Mouse (Mus musculus): Measurements from ENCODE around the gene Ssh3. TPM values are rescaled to one million over a fixed set of nuclear protein-coding genes. Genes with fewer than 3 reads are reported as not detected.

Ssh3 gene
- polyA plus RNA-seq, 1 experiment from 2014 or later: 8.7 TPM

Small RNA genes within 50 kb of the gene (microRNA-seq; reads per million reads assigned to microRNA genes)
- gene Gm26115 (not detected), gene Mir6985 (not detected)

Other genes starting within 250 kb of the Ssh3 start
- gene Gstp1, start 231.2 kb downstream of the Ssh3 start, polyA plus RNA-seq (2015; fragmentation: Nextera tagmentation; extraction: Ambion mirVana): 372 and 375 TPM in 2 replicates
- gene Gstp2, start 223.2 kb downstream of the Ssh3 start, polyA plus RNA-seq (2015; fragmentation: Nextera tagmentation; extraction: Ambion mirVana): 1.3 and 3.9 TPM in 2 replicates
- not detected in 2 replicates for gene Gstp3, start 209.6 kb downstream of the Ssh3 start, polyA plus RNA-seq (2015; fragmentation: Nextera tagmentation; extraction: Ambion mirVana)
- gene Cabp2, start 187.6 kb downstream of the Ssh3 start, polyA plus RNA-seq (2015; fragmentation: Nextera tagmentation; extraction: Ambion mirVana): not detected in 2 replicates
- gene Cdk2ap2, start 172.0 kb downstream of the Ssh3 start, polyA plus RNA-seq (2015; fragmentation: Nextera tagmentation; extraction: Ambion mirVana): 78.7 and 82.1 TPM in 2 replicates
- gene Pitpnm1, start 169.2 kb downstream of the Ssh3 start, polyA plus RNA-seq (2015; fragmentation: Nextera tagmentation; extraction: Ambion mirVana): 45.0 and 45.9 TPM in 2 replicates
- 79.8 and 80.9 TPM in 2 replicates for gene Aip, start 143.3 kb downstream of the Ssh3 start, polyA plus RNA-seq (2015; fragmentation: Nextera tagmentation; extraction: Ambion mirVana)
- 0.05 and 0.08 TPM in 2 replicates for gene Gpr152, start 129.4 kb downstream of the Ssh3 start, polyA plus RNA-seq (2015; fragmentation: Nextera tagmentation; extraction: Ambion mirVana)
- 0.19 and 0.34 TPM in 2 replicates for gene Cabp4, start 125.1 kb downstream of the Ssh3 start, polyA plus RNA-seq (2015; fragmentation: Nextera tagmentation; extraction: Ambion mirVana)
- 121 and 127 TPM in 2 replicates for gene Coro1b, start 120.6 kb downstream of the Ssh3 start, polyA plus RNA-seq (2015; fragmentation: Nextera tagmentation; extraction: Ambion mirVana)
- 0.24 and 0.50 TPM in 2 replicates for gene Ptprcap, start 115.6 kb downstream of the Ssh3 start, polyA plus RNA-seq (2015; fragmentation: Nextera tagmentation; extraction: Ambion mirVana)
- gene Rps6kb2, start 105.8 kb downstream of the Ssh3 start, polyA plus RNA-seq (2015; fragmentation: Nextera tagmentation; extraction: Ambion mirVana): 60.5 and 62.9 TPM in 2 replicates
- gene Carns1, start 93.7 kb downstream of the Ssh3 start, polyA plus RNA-seq (2015; fragmentation: Nextera tagmentation; extraction: Ambion mirVana): 4.2 and 4.8 TPM in 2 replicates
- gene Tbc1d10c, start 77.9 kb downstream of the Ssh3 start, polyA plus RNA-seq (2015; fragmentation: Nextera tagmentation; extraction: Ambion mirVana): 0.78 and 0.93 TPM in 2 replicates
- gene Ppp1ca, start 77.1 kb downstream of the Ssh3 start, polyA plus RNA-seq (2015; fragmentation: Nextera tagmentation; extraction: Ambion mirVana): 636 and 651 TPM in 2 replicates
- gene Rad9a, start 67.5 kb downstream of the Ssh3 start, polyA plus RNA-seq (2015; fragmentation: Nextera tagmentation; extraction: Ambion mirVana): 24.9 and 26.3 TPM in 2 replicates
- gene Clcf1, start 54.9 kb downstream of the Ssh3 start, polyA plus RNA-seq (2015; fragmentation: Nextera tagmentation; extraction: Ambion mirVana): 0.64 and 0.70 TPM in 2 replicates
- gene AC109138.7, start 54.8 kb downstream of the Ssh3 start, polyA plus RNA-seq (2015; fragmentation: Nextera tagmentation; extraction: Ambion mirVana): not detected in 2 replicates
- gene Pold4, start 37.3 kb downstream of the Ssh3 start, polyA plus RNA-seq (2015; fragmentation: Nextera tagmentation; extraction: Ambion mirVana): 14.5 and 15.3 TPM in 2 replicates
- 23.4 and 27.8 TPM in 2 replicates for gene Ankrd13d, start 14.0 kb upstream of the Ssh3 start, polyA plus RNA-seq (2015; fragmentation: Nextera tagmentation; extraction: Ambion mirVana)
- 18.0 and 20.9 TPM in 2 replicates for gene Grk2, start 37.0 kb upstream of the Ssh3 start, polyA plus RNA-seq (2015; fragmentation: Nextera tagmentation; extraction: Ambion mirVana)
- gene Kdm2a, start 129.1 kb upstream of the Ssh3 start, polyA plus RNA-seq (2015; fragmentation: Nextera tagmentation; extraction: Ambion mirVana): 37.5 and 43.0 TPM in 2 replicates
- 4.2 and 10.3 TPM in 2 replicates for gene Rhod, start 170.3 kb upstream of the Ssh3 start, polyA plus RNA-seq (2015; fragmentation: Nextera tagmentation; extraction: Ambion mirVana)
- gene Syt12, start 208.3 kb upstream of the Ssh3 start, polyA plus RNA-seq (2015; fragmentation: Nextera tagmentation; extraction: Ambion mirVana): 1.7 and 1.9 TPM in 2 replicates
- gene 2010003K11Rik, start 229.4 kb upstream of the Ssh3 start, polyA plus RNA-seq (2015; fragmentation: Nextera tagmentation; extraction: Ambion mirVana): not detected in 2 replicates
- gene Pcx, start 241.3 kb upstream of the Ssh3 start, polyA plus RNA-seq (2015; fragmentation: Nextera tagmentation; extraction: Ambion mirVana): 18.7 and 20.7 TPM in 2 replicates